Mouse (Mus musculus): ENCODE results near the gene Rec8.
A peak's percentile ranks its signal among the peaks of the same experiment; 100 is the strongest.

Rec8 gene

DNA sequence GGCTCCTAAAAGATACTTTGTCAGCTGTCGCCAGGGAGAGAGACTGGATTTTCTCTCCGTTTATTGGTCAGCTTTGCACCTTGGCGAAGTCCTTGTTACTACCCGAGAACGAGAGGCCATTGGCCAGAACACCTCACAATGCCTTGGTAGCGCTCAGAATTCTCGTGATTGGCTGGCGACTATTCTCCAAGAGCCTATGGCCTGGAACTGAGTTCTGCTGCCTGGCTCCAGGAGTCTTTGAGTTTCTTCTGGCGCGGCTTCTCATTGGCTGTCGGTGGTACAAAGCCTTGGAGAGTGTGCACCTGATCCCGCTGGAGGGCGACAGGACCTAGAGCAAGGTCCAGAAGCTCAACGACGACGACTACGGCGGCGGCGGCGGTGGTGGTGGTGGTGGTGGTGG is at the start of gene Rec8:
Gene Rec8 (plus strand): TSS at position 216 of the 400 bp plus-strand sequence.
- peak; percentile 69 to 83 for DNase-seq

GRCm38 (mm10) chr14:55570588-55570987 is 47.2 kb upstream of the Rec8 start:
- DNase-seq = no peak

- no peak for DNase-seq
Observed at GRCm38 (mm10) chr14:55571760-55572159, 46.1 kb upstream of the Rec8 start.

DNA sequence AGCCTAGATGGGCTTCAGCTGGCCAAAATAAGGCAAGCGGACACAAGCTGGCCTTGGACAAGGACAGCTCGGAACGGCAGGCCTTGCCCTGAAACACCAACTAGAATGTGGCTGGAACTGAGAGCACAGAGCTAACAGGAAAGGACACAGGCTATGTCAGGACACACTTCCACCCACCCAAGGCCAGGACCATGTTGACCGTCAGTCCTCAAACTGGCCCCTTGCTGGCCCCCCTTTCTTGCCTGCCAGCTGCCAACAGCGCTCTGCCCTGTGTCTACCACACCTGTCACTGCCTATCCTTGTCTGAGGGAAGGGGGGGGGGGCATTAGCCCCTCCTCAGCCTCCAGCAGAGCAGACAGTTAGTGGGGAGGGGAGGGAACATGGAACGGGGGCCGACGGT is 42.5 kb upstream of the Rec8 start, which contains the start of gene Fitm1:
Gene Fitm1 (plus strand): TSS at position 316 of the 400 bp plus-strand sequence.
- no peak for DNase-seq

GRCm38 (mm10) chr14:55575711-55576110 is 42.1 kb upstream of the Rec8 start:
- DNase-seq = no peak

GRCm38 (mm10) chr14:55576376-55576775 is 41.5 kb upstream of the Rec8 start:
- DNase-seq = no peak

DNA sequence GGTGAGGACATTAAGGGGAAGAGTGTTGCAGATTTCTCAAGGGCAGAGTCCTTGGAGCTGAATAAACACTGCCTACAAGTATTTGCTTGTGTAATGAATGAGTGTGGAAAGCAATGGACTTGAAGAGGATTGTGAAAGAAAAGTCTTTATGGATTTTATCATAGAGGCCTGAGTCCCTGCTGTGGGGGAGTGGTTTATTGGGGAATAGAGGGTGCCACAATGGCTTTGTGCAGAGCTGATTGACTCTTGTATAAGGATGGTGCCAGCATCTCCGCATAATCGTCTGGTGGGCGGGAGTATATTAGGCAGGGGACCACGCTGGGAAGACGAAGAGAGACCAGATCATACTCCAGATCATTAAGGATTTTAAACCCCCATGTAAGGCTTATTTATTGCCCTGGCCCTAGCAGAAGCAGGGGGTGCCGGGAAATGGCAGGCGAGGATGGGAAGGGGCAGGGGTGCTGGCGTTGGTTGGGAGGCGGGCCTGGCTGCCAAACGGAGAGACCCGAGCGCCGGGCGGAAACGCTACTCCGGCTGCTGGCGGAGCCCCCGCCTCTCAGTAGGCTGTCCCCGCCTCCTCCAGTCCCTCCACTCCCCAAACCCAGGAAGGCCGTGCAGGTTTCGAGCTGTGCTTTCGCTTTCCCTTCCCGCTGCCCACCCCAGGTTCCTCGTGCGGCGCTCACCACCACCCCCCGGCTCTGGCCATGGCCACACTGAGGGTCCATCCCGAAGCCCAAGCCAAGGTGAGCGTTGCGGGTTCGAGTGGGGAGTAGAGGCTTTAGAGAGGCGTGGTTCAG is 39.8 kb upstream of the Rec8 start, which contains the start of gene Psme1:
Gene Psme1 (plus strand): TSS at position 253 of the 797 bp plus-strand sequence.
- peak; percentile 54 to 62 for DNase-seq

DNA sequence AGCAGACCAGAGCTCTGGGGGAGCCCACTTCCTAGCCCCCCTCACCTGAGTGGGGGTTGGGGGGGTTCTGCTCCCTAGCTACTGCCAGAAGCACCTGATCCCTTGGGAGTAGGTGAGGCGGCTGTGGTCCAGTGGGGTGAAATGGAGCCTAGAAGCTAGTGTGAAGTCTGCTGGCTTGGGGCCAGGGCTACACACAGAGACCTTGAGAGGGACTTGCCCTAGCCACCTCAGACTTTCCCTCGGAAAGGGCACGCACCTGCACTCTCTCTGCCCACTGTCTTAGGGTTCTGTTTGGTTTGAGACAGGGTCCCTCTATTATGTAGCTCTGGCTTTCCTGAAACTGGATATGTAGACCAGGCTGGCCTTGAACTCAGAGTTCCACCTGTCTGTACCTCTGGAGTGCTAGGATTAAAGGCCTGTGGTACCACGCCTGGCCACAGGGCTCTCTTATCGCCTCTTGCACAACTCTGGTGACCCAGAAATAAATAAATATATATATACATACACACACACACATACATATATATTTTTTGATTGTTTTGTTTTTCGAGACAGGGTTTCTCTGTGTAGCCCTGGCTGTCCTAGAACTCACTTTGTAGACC is 39.1 kb upstream of the Rec8 start:
- DNase-seq = peak in 1 of 2 experiments; percentile 44

GRCm38 (mm10) chr14:55579511-55580496 is 38.0 kb upstream of the Rec8 start:
- no peak for DNase-seq

GRCm38 (mm10) chr14:55580731-55581130 is 37.1 kb upstream of the Rec8 start:
- DNase-seq = no peak

DNA sequence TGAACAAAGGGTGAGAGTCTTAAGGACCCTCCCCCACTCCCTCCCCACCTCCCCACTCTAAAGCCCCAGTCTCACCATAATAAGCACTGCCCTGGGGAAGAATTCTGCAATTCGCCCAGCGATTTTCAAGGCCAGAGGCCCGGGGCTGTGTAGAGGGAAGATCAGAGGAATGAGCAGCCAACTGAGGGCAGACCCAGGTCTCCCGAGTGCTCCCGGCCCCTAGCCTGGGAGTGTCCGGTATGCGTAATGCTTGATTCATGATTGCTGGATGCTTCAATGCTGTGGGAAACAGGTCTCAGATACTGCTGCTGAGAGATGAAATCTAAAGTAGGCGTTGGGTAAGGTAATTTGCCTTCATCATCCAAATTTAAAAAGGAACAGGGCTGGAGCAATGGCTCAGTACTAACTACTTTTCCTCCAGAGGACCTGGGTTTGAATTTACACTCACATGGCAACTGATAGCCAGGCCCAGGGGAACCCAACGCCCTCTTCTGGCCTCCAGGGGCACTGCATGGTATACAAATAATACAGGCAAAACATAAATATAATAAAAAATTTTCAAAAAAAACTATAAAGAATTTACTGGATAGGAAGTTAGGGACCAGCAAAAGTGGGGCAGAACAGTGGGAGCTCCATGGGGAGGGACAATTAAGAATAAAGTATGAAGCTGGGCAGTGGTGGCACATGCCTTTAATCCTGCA is 35.7 kb upstream of the Rec8 start:
- DNase-seq = peak in 1 of 2 experiments; percentile 30

GRCm38 (mm10) chr14:55584303-55584701 is 33.5 kb upstream of the Rec8 start:
- DNase-seq = no peak

DNA sequence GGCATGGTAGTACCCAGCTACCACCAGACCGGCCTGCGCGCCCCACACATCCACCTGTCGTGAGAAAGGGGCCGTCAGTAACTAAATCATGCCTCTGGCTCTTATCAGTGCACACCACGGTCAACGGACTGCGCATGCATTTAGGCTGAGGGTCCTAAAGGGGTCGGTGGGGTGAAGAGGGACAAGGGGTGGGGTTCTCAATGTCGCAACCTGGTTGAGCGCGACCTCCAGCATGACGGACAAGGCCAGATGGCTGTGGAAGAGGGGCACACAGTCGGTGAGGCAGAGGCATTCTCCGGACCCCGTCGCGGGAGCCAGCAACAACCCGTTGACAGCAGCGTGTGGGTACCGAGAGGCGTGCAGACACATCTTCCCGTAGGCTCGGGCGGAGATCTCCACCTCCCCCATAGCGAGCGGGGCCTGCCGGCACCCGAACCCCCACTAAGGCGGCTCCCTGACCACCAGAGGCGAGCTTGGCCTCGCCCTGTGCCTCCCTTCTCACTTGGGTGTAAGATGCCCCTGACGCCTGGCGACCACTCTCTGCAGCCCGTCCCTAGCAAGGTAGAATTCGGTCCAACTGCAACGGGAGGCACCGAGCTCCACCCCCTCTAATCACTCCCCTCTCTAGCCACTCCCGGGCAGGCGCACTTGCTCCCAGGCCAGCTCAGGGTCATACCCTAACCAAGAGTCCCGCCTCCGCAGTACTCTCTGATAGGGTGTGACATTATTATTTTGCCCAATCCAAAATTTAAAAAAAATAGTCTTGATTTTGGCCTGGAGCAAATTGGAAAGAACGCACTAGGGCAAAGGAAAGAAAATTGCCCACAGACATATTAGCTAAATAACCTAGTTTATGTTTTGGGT is 32.9 kb upstream of the Rec8 start, which contains the start of gene Emc9:
Gene Emc9 (minus strand): TSS at position 601 of the 864 bp plus-strand sequence.
- peak; percentile 80 to 92 for DNase-seq

DNA sequence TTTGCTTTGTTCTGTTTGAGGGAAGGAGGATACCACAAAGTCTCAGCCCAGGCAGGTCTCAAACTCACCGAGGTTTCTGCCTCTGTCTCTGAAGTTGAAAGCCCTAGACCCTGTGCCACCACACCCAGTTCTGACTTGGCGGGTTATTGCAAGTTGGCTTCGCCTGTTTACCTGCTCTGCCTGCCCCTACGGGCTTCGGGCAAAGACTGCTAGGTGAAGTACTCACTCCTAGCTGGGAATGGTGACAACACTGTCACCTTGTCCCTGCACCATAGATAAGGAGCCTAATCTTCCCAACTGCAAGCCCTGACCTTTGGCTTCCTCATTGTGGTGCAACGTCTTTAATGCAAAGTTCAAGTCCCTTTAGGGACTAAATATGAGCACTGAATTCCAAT is 32.3 kb upstream of the Rec8 start:
- peak; percentile 18 to 31 for DNase-seq

GRCm38 (mm10) chr14:55586149-55586548 is 31.7 kb upstream of the Rec8 start:
- no peak for DNase-seq

DNA sequence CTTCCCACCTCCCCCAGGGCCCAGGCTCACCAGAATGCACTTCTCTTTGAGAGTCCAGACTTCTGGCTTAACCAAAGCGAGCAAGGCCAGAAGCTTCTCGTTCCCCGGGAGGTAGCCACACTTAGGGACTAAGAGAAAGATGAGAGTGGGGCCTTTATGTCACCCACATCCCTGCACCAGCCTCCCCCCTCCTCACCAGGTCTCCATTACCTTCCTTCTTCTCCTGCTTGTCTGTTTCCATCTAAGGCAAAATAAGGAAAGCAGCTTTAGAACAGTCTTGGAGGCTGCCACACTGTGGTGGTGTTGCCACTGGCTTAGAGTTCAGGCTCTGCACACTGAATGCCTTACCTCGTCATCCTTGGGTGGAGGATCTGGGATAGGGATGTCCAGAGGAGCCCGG is 28.6 kb upstream of the Rec8 start:
- no peak for DNase-seq

DNA sequence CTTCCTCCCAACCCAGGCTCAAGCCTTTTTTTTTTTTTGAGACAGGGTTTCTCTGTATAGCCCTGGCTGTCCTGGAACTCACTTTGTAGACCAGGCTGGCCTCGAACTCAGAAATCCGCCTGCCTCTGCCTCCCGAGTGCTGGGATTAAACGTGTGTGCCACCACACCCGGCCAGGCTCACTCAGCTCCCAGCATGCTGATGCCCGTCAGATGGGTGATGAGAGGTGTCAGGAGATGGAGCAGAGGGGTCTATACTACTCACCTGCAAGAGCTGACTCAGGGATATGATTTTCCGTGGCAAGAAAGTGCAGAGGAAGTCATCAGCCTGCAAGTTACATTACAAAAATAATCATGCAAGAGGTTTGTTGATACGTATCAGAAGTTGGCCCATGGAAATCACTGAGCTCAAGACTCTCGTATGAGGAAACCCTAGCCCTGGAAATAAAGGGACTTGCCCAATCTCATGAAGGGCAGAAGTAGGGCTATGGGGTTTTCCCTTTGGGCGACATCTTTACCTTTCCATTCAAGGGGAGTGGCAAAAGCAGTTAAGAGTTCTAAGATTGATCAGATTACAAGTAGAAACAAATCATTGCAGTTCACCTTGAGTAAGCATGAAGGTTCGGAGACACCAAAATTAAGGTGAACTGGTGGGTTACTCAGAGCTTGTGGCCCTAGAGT is 27.9 kb upstream of the Rec8 start:
- no peak for DNase-seq

GRCm38 (mm10) chr14:55590748-55591330 is 27.0 kb upstream of the Rec8 start, which contains the start of gene Psme2:
Gene Psme2 (minus strand): TSS chr14:55591113.
- DNase-seq = peak; percentile 74 to 85

- DNase-seq = peak; percentile 92 to 97
Observed at GRCm38 (mm10) chr14:55591331-55591891, 26.4 kb upstream of the Rec8 start, which contains the start of gene Rnf31. Gene Rnf31 (plus strand): TSS chr14:55591708.

DNA sequence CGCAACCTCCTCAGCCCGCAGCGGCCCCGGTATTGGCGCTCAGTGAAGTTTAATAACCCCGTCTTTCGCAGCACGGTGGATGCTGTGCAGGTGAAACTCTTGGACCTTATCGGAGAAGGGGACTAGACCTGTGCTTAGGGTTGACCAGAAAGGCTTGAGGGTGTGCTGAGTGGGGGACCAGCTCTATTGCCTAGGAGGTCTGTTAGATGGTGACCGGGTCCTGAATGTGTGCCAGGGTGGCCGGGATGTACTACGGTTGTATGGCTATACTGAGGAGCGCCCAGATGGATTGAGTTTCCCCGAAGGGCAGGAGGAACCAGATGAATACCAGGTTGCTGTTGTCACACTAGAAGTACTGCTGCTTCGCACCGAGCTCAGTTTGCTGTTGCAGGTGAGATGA is 25.6 kb upstream of the Rec8 start:
- DNase-seq = peak; percentile 27 to 44
